Mouse (Mus musculus) midbrain, embryonic 14.5 days (tissue): ENCODE measurements around the gene Aldh3b3. TPM values are rescaled to one million over a fixed set of nuclear protein-coding genes. Genes with fewer than 3 reads are reported as not detected.

Experiments used
- ATAC-seq: fragments of 200-750 bp; cut with Nextera tagmentation; 2 replicates; pipeline ENCODE4 v1.8.0; 2017; ENCODE audit warnings: moderate number of reproducible peaks, moderate library complexity; ENCODE audit not compliant: low FRiP score, low TSS enrichment
- DNase-seq: peaks from one replicate; pipeline ENCODE4 v3.0.0-alpha.2; 2015
- H3K27ac ChIP-seq: fragments of 300-500 bp; sonication (generic); replicated peaks from 2 replicates; pipeline ENCODE4 v1.5.1; 2014; ENCODE audit warnings: mild to moderate bottlenecking, low read depth, low read length, moderate library complexity
- H3K27me3 ChIP-seq: fragments of 300-500 bp; sonication (generic); 2 replicates; pipeline ENCODE4 v1.6.1; 2014; ENCODE audit warnings: low read length, control low read depth, mixed read lengths; ENCODE audit not compliant: control insufficient read depth, insufficient read depth
- H3K36me3 ChIP-seq: fragments of 300-500 bp; sonication (generic); 2 replicates; pipeline ENCODE4 v1.6.1; 2014; ENCODE audit warnings: low read length, control low read depth; ENCODE audit not compliant: control insufficient read depth, insufficient read depth
- H3K4me1 ChIP-seq: fragments of 300-500 bp; sonication (generic); 2 replicates; pipeline ENCODE4 v1.6.1; 2014; ENCODE audit warnings: mild to moderate bottlenecking, antibody characterized with exemption, low read length, control low read depth; ENCODE audit not compliant: control insufficient read depth, insufficient read depth
- H3K4me2 ChIP-seq: fragments of 300-500 bp; sonication (generic); 2 replicates; pipeline ENCODE4 v1.6.1; 2014; ENCODE audit warnings: mild to moderate bottlenecking, low read length, moderate library complexity
- H3K4me3 ChIP-seq: fragments of 300-500 bp; sonication (generic); replicated peaks from 2 replicates; pipeline ENCODE4 v1.5.1; 2014; ENCODE audit warnings: low read depth, low read length
- H3K9ac ChIP-seq: fragments of 300-500 bp; sonication (generic); replicated peaks from 2 replicates; pipeline ENCODE4 v1.6.1; 2014; ENCODE audit warnings: mild to moderate bottlenecking, low read length, moderate library complexity
- H3K9me3 ChIP-seq: fragments of 300-500 bp; sonication (generic); 2 replicates; pipeline ENCODE4 v1.6.1; 2016; ENCODE audit warnings: low read length, control low read depth, mixed read lengths; ENCODE audit not compliant: control insufficient read depth
- WGBS: fragments of 180-500 bp; shearing (Covaris S2); extraction: QIAGEN DNeasy Blood & Tissue Kit; methylation state at CpG from one replicate; pipeline ENCODE4 v1.1.7; 2014; 5-methylcytosine and 5-hydroxymethylcytosine counted together
- polyA plus RNA-seq: library from polyadenylated mRNA; unstranded; fragments of >200 nt; fragmentation: Nextera tagmentation; extraction: Ambion mirVana; gene quantifications from 2 replicates; pipeline ENCODE4 v1.2.1, GENCODE M21; 2014

The Aldh3b3 gene
- polyA plus RNA-seq: not detected in 2 replicates

DNA sequence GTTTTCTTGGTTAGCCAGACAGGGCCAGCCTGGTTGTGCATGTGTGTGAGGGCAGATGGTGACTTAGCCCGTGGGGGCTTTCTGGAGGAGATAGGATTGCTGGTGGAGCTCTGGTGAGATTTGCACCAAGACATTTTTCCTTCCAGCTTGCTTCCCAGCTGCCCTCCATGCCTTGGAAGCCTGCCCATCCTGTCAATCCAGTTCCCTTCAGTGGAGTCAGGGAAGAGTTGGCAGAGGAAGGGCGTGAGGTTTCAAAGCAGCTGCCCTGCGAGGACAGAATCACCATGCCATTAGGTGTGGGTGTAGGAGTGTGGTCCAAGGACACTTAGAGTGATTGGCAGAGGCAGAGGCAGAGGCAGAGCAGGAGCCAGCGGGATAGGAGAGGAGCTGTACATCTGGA is at the start of gene Aldh3b3:
Aldh3b3 (plus strand) TSS at position 176 of the 400 bp plus-strand sequence.
- no peak within 1 kb of the TSS for H3K4me3 ChIP-seq
- H3K9me3 ChIP-seq: no peaks in the 10 kb centered on the region
- H3K27me3 ChIP-seq: no peaks in the 10 kb centered on the region
- H3K27ac ChIP-seq: no peak within 1 kb of the TSS
- H3K4me1 ChIP-seq: no peaks in the 10 kb centered on the region
- no peak within 1 kb of the TSS for H3K9ac ChIP-seq
- WGBS: 79% methylated on average over 4 of the region's 4 CpGs
- no peak within 1 kb of the TSS for H3K4me2 ChIP-seq
- ATAC-seq (no peak), DNase-seq (no peak)
- H3K36me3 ChIP-seq: no peaks in the 10 kb centered on the region

DNA sequence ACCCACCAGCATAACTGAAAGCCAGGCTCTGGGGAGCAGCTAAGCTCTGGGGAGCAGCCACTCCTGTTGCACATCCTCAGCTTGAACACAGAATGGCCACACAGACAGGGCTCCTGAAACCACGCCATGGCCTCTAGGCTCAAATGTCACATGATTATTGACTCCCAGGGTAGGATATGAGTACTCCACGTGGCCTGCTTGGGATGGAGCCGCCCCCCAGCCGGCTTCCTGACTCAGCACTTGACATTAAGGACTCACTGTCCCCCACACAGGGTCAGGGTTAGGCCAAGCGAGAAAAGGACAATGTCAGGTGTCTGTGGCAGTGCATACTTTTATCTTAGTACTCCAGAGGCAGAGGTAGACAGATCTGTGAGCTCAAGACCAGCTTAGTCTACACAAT is 48.2 kb upstream of the Aldh3b3 start:
- Histone ChIP-seq H3K4me3 (no peak overlapping the region), H3K4me2 (no peak overlapping the region), H3K9ac (no peak overlapping the region), H3K27me3 (peaks cover 5% of the 10 kb centered on the region; the same call in 1 of the 2 replicates), H3K27ac (no peak overlapping the region), H3K4me1 (peaks cover 20% of the 10 kb centered on the region), H3K36me3 (peaks cover 32% of the 10 kb centered on the region), H3K9me3 (no peaks in the 10 kb centered on the region)
- DNase-seq (no peak), ATAC-seq (no peak)
- WGBS: 90% methylated on average over 5 of the region's 5 CpGs

- Histone ChIP-seq H3K36me3 (peaks cover 32% of the 10 kb centered on the region), H3K9ac (peak within 1 kb of the TSS; percentile 65), H3K9me3 (no peaks in the 10 kb centered on the region), H3K27me3 (no peaks in the 10 kb centered on the region), H3K4me1 (peaks cover 14% of the 10 kb centered on the region), H3K4me3 (peak within 1 kb of the TSS; percentile 77), H3K4me2 (peak within 1 kb of the TSS; percentile 84), H3K27ac (peak within 1 kb of the TSS; percentile 86)
- ATAC-seq: peak; percentile 98
- under 1% methylated on average over 43 of the region's 43 CpGs for WGBS
- DNase-seq: peak; percentile 96
Observed at GRCm38 (mm10) chr19:3912337-3913204, 45.9 kb upstream of the Aldh3b3 start, which contains the start of gene Ndufs8. TSS of gene Ndufs8 (minus strand) at chr19:3912774.

- DNase-seq: no peak
- peak overlapping the region; percentile 65; the same call in 1 of the 2 replicates for H3K9ac ChIP-seq
Observed at GRCm38 (mm10) chr19:3913692-3914091, 44.8 kb upstream of the Aldh3b3 start.

GRCm38 (mm10) chr19:3914535-3914934 is 43.9 kb upstream of the Aldh3b3 start:
- no peaks in the 10 kb centered on the region for H3K27me3 ChIP-seq
- ATAC-seq (no peak), DNase-seq (no peak)
- peaks cover 14% of the 10 kb centered on the region for H3K4me1 ChIP-seq
- no peak overlapping the region for H3K4me2 ChIP-seq
- WGBS: 95% methylated on average over 5 of the region's 5 CpGs
- no peak overlapping the region for H3K9ac ChIP-seq
- H3K36me3 ChIP-seq: peaks cover 15% of the 10 kb centered on the region
- no peak overlapping the region for H3K27ac ChIP-seq
- H3K4me3 ChIP-seq: no peak overlapping the region
- H3K9me3 ChIP-seq: no peaks in the 10 kb centered on the region

More at GRCm38 (mm10) chr19:3913692-3914091, 44.8 kb upstream of the Aldh3b3 start:
- Histone ChIP-seq H3K27me3 (no peaks in the 10 kb centered on the region), H3K9me3 (no peaks in the 10 kb centered on the region), H3K4me3 (peak overlapping the region; percentile 77), H3K36me3 (peaks cover 22% of the 10 kb centered on the region), H3K4me2 (peak overlapping the region; percentile 84), H3K27ac (0 out of 2 replicates have a peak overlapping the region, but pooled peaks have one; percentile 78), H3K4me1 (peaks cover 14% of the 10 kb centered on the region)
- ATAC-seq: no peak
- 90% methylated on average over 8 of the region's 8 CpGs for WGBS

DNA sequence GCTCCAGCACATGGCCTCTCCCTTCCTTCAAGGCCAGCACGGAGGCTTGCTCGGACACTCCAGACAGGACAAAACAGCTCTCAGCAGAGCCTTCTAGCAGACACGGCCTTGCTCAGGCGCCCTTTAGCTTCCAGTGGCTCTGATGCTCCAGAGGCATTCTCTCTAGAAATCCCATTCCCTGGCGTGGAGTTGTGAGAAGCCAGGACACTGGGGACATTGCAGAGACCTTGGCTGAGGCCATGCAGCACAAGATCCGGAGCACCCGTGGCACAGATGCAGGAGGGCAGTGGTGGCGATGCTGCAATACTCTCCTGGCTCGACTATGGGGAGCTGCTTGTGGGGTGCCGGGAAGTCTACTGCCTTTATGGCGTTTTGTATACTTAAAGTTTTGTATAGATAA is 41.7 kb upstream of the Aldh3b3 start:
- H3K27ac ChIP-seq: no peak overlapping the region
- WGBS: 73% methylated on average over 11 of the region's 11 CpGs
- no peaks in the 10 kb centered on the region for H3K9me3 ChIP-seq
- H3K4me1 ChIP-seq: peaks cover 11% of the 10 kb centered on the region
- H3K4me3 ChIP-seq: no peak overlapping the region
- no peak for ATAC-seq
- no peaks in the 10 kb centered on the region for H3K27me3 ChIP-seq
- DNase-seq: no peak
- H3K36me3 ChIP-seq: no peaks in the 10 kb centered on the region
- H3K9ac ChIP-seq: no peak overlapping the region
- H3K4me2 ChIP-seq: no peak overlapping the region

- H3K27me3 ChIP-seq: no peaks in the 10 kb centered on the region
- no peak overlapping the region for H3K27ac ChIP-seq
- no peak overlapping the region for H3K9ac ChIP-seq
- H3K4me2 ChIP-seq: no peak overlapping the region
- DNase-seq (no peak), ATAC-seq (no peak)
- no peak overlapping the region for H3K4me3 ChIP-seq
- no peaks in the 10 kb centered on the region for H3K9me3 ChIP-seq
- no peaks in the 10 kb centered on the region for H3K4me1 ChIP-seq
- H3K36me3 ChIP-seq: no peaks in the 10 kb centered on the region
Observed at GRCm38 (mm10) chr19:3919928-3920327, 38.5 kb upstream of the Aldh3b3 start.

DNA sequence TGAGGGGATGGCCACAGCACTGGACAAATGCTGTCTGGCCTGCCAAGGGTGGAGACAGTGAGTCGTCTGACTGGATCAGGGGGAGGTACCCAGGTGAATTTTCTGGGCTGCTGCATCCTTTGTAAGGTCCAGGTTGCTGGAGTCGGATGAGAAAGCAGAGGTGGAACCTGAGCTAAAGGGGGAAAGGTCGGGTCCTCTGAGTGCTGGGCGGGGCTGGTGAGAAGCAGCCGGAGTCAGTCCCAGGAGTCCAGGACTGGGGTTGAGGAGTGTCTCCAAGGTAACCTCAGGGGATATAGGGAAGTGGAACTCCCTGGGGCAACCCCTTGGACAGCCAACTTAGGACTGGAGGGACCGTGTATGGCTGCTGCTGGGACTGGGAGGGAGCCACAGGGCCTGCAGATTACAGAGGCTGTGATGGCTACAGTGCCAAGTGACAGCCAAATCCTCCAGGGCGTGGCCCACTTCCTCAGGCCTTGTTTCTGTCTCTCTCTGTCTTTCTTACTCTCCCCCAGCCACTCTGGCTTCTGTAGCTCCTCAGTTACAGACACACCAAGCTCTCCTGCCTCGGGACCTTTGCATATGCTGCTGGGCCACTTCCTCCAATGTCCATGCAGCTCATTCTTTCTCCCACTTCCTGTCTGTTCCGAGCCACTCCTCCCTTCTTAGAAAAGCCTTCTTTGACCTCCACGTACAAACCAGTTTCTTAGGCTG is 35.6 kb upstream of the Aldh3b3 start:
- no peaks in the 10 kb centered on the region for H3K4me1 ChIP-seq
- H3K4me2 ChIP-seq: no peak overlapping the region
- H3K9ac ChIP-seq: no peak overlapping the region
- H3K27ac ChIP-seq: no peak overlapping the region
- H3K9me3 ChIP-seq: no peaks in the 10 kb centered on the region
- H3K36me3 ChIP-seq: no peaks in the 10 kb centered on the region
- H3K27me3 ChIP-seq: no peaks in the 10 kb centered on the region
- ATAC-seq: no peak
- H3K4me3 ChIP-seq: no peak overlapping the region
- DNase-seq: no peak
- whole genome bisulfite sequencing: 59% methylated on average over 10 of the region's 10 CpGs
